Mouse (Mus musculus) liver, embryonic 15.5 days (tissue): ENCODE data around the gene Cmc1. TPM values are rescaled to one million over a fixed set of nuclear protein-coding genes. Genes with fewer than 3 reads are reported as not detected.

Source experiments
- ATAC-seq: fragments of 200-750 bp; cut with Nextera tagmentation; 2 replicates; pipeline ENCODE4 v1.8.0; 2017; ENCODE audit warnings: moderate number of reproducible peaks, mild to moderate bottlenecking, moderate library complexity; ENCODE audit not compliant: insufficient read depth
- H3K27ac ChIP-seq: fragments of 300-500 bp; sonication (generic); replicated peaks from 2 replicates; pipeline ENCODE4 v1.5.1; 2015; ENCODE audit warnings: mild to moderate bottlenecking, inconsistent platforms
- H3K27me3 ChIP-seq: fragments of 300-500 bp; sonication (generic); 2 replicates; pipeline ENCODE4 v1.6.1; 2015; ENCODE audit warnings: mild to moderate bottlenecking, inconsistent platforms
- H3K36me3 ChIP-seq: fragments of 300-500 bp; sonication (generic); replicated peaks from 2 replicates; pipeline ENCODE4 v1.6.1; 2015; ENCODE audit warnings: moderate library complexity, mild to moderate bottlenecking, inconsistent platforms
- H3K4me1 ChIP-seq: fragments of 300-500 bp; sonication (generic); replicated peaks from 2 replicates; pipeline ENCODE4 v1.6.1; 2015; ENCODE audit warnings: inconsistent platforms
- H3K4me2 ChIP-seq: fragments of 300-500 bp; sonication (generic); 2 replicates; pipeline ENCODE4 v1.6.1; 2015; ENCODE audit warnings: moderate library complexity, mild to moderate bottlenecking, inconsistent platforms
- H3K4me3 ChIP-seq: fragments of 300-500 bp; sonication (generic); replicated peaks from 2 replicates; pipeline ENCODE4 v1.5.1; 2015; ENCODE audit warnings: mild to moderate bottlenecking, inconsistent platforms
- H3K9ac ChIP-seq: fragments of 300-500 bp; sonication (generic); 2 replicates; pipeline ENCODE4 v1.6.1; 2015; ENCODE audit warnings: moderate library complexity, mild to moderate bottlenecking, inconsistent platforms
- H3K9me3 ChIP-seq: fragments of 300-500 bp; sonication (generic); replicated peaks from 2 replicates; pipeline ENCODE4 v1.6.1; 2016; ENCODE audit warnings: inconsistent platforms
- WGBS: fragments of 180-500 bp; shearing (Covaris S2); methylation state at CpG from one replicate; pipeline ENCODE4 v1.1.7; 2015; ENCODE audit warnings: mixed read lengths; ENCODE audit not compliant: insufficient replicate concordance; 5-methylcytosine and 5-hydroxymethylcytosine counted together
- polyA plus RNA-seq: library from polyadenylated mRNA; unstranded; fragments of >200 nt; fragmentation: Nextera tagmentation; extraction: Ambion mirVana; gene quantifications from 2 replicates; pipeline ENCODE4 v1.2.1, GENCODE M21; 2015

Gene Cmc1
- polyA plus RNA-seq, 1 experiment from 2014 or later, result 17.5 TPM

DNA sequence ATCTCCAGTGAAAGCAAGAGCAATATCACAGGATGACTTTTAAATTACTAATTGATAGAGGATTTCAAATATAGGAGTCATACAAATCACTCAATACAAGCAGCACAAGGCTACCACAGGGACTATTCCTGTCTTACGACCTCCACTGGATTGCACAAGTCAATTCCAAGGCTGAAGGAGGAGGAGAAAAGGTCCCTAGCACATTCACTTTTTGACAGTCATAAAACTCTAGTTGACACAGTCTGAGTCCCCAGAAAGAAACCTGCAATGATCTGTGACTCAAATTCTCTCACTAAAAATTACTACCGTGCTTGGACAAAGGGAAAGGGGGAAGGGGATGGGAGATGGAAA is 39.6 kb downstream of the Cmc1 start:
- Histone ChIP-seq H3K27me3 (no peaks in the 10 kb centered on the region), H3K4me3 (no peak overlapping the region), H3K4me2 (no peak overlapping the region), H3K36me3 (no peaks in the 10 kb centered on the region), H3K4me1 (no peaks in the 10 kb centered on the region), H3K9ac (no peak overlapping the region), H3K9me3 (no peaks in the 10 kb centered on the region), H3K27ac (no peak overlapping the region)
- WGBS, result 72% methylated on average over 2 of the region's 2 CpGs
- no peak for ATAC-seq

DNA sequence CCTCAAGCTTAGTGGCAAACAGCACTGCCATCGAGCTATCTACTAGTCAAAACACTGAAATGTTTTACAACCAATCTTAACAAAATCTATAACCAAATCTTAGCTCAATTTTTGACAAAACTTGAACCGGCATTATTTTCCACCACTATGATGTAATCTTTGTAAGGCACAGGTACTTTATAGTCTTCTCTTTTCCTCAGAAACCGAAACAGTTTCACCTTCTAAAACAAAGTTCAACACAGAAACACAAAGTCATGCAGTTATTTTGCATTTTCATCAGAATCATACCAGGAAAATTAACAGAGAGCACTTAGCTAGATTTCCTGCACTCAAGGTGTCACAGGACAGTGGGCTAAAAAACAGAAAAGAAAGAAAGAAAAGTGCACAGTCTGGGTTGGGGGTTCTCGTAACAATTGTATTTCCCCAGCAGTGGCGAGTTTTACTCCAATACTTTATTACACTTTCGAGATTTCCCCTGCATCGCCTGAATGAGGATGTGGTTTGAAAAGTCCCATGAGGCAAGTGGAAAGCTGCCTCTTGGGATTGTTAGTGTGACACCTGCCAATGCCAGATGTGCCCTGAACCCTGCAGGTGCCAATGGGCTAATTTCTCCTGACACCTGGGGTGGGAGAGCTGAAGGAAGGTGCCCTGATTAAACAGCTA is 40.1 kb downstream of the Cmc1 start:
- H3K9me3 ChIP-seq, result no peaks in the 10 kb centered on the region
- WGBS, result 62% methylated on average over 7 of the region's 7 CpGs

DNA sequence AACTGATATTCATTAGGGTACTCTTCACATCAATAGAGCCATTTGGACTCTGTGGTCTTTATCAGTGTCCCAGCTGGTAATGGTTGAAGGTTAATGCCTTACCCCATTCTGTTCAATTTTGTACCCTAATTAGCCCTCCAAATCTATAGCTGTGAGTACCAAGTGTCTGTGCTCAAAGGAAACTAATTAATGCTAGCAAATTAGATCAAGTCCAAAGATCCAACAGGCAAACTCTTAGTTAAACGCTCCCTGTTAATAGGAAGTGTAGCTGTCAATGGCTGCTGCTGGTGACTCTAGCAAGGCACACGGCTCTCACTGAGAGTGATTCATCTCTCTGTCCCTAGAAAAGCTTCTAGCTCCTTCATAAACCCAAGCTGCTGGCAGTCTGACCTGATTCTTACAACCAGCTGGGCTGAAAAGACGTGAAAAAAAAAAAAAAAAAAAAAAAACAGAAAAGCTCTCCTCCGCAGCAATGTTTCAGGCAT is 41.4 kb downstream of the Cmc1 start:
- no peak overlapping the region for H3K4me2 ChIP-seq
- no peak for ATAC-seq

More for the DNA sequence above, 40.1 kb downstream of the Cmc1 start:
- no peak overlapping the region for H3K9ac ChIP-seq
- no peak overlapping the region for H3K4me3 ChIP-seq
- no peaks in the 10 kb centered on the region for H3K27me3 ChIP-seq
- no peak overlapping the region for H3K4me2 ChIP-seq
- H3K4me1 ChIP-seq, result no peaks in the 10 kb centered on the region
- no peak overlapping the region for H3K27ac ChIP-seq
- no peaks in the 10 kb centered on the region for H3K36me3 ChIP-seq
- ATAC-seq, result no peak

DNA sequence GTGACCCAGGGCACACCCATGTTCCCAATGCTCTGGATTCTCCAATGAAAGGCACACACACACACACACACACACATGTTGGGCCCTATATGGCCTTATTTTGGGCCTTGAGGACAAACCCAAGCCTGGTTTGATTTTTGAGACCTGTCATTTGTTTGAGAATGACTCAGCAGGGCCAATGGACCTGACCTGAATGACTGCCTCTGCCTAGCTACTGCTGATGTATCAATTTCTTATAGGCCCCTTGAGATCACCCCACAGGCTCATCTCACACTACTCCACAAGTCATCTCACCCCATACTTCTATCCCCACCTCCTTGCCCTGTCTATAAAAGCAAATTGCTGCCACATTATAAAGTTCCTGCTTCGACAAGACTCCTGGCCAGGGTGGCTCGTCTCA is 48.2 kb downstream of the Cmc1 start:
- WGBS, result 75% methylated on average over 2 of the region's 2 CpGs
- Histone ChIP-seq H3K9me3 (no peaks in the 10 kb centered on the region), H3K4me3 (no peak overlapping the region), H3K27me3 (no peaks in the 10 kb centered on the region), H3K27ac (no peak overlapping the region), H3K9ac (no peak overlapping the region), H3K36me3 (no peaks in the 10 kb centered on the region), H3K4me2 (no peak overlapping the region), H3K4me1 (no peaks in the 10 kb centered on the region)
- ATAC-seq, result no peak

More for the DNA sequence above, 41.4 kb downstream of the Cmc1 start:
- Histone ChIP-seq H3K9ac (no peak overlapping the region), H3K36me3 (no peaks in the 10 kb centered on the region), H3K9me3 (no peaks in the 10 kb centered on the region), H3K4me3 (no peak overlapping the region), H3K4me1 (no peaks in the 10 kb centered on the region), H3K27me3 (no peaks in the 10 kb centered on the region), H3K27ac (no peak overlapping the region)
- WGBS, result 71% methylated on average over 4 of the region's 4 CpGs

DNA sequence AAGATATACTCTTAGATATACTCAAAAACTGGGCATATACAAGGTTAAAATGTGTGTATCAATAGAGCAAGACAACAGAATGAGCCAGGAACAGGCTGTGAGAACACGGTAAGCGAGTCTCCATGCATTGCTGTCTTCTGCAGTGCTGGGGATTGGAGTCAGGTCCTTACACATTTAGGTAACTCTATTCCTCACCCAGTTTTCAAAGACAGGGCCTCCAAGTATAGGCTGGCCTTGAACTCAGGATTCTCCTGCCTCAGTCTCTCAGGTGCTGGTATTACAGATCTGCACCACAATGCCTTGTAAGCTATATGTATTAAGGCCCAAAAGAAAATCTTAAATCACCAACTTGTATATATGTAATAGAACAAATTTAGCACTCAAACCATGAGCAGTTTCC is 49.5 kb downstream of the Cmc1 start:
- H3K4me1 ChIP-seq, result no peaks in the 10 kb centered on the region
- H3K4me3 ChIP-seq, result no peak overlapping the region
- H3K36me3 ChIP-seq, result no peaks in the 10 kb centered on the region
- no peak for ATAC-seq
- 75% methylated on average over 2 of the region's 2 CpGs for WGBS
- no peak overlapping the region for H3K27ac ChIP-seq
- H3K9ac ChIP-seq, result no peak overlapping the region
- H3K27me3 ChIP-seq, result no peaks in the 10 kb centered on the region
- no peak overlapping the region for H3K4me2 ChIP-seq
- no peaks in the 10 kb centered on the region for H3K9me3 ChIP-seq

DNA sequence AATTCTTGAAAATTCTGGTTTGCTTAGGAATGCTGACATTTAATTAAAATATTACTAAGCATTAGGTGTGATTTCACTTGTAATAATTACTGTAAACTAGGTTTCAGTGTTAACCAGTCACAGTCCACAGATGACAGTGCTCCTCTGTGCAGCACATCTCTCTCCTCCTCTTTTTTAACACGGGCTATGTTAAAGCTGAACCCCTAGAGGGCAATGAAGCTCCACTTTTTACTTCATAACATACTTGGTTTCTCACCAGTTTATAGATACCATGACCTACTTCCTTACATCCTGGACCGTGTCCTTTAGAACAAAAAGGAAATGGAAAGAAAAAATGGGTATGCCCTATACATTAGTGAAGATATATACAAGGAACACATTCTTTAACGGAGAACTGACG is 50.6 kb downstream of the Cmc1 start:
- Histone ChIP-seq H3K27me3 (no peaks in the 10 kb centered on the region), H3K9ac (no peak overlapping the region), H3K27ac (no peak overlapping the region), H3K4me3 (no peak overlapping the region), H3K36me3 (no peaks in the 10 kb centered on the region), H3K4me2 (no peak overlapping the region), H3K9me3 (no peaks in the 10 kb centered on the region), H3K4me1 (no peaks in the 10 kb centered on the region)
- 45% methylated on average over 4 of the region's 4 CpGs for WGBS
- ATAC-seq, result no peak

DNA sequence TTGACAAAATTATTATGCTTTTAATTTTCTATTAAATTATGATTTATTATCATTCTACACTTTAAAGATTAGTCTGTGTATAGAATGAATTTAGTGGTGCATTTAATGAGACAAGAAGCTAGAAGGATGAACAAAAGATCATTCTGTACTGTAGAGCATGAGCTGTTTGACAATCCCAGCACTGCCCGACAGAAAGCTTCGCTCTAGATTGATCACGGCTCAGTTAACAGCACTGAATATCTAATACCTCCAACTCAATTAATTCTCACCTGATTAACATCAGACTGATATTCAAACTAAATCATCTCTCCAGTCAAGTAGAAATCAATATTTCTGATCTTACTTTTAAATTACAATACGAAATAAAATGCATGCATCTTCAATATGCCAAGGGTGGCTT is 66.1 kb downstream of the Cmc1 start:
- no peak overlapping the region for H3K4me2 ChIP-seq
- H3K4me1 ChIP-seq, result peaks cover 4% of the 10 kb centered on the region; the same call in 1 of the 2 replicates

DNA sequence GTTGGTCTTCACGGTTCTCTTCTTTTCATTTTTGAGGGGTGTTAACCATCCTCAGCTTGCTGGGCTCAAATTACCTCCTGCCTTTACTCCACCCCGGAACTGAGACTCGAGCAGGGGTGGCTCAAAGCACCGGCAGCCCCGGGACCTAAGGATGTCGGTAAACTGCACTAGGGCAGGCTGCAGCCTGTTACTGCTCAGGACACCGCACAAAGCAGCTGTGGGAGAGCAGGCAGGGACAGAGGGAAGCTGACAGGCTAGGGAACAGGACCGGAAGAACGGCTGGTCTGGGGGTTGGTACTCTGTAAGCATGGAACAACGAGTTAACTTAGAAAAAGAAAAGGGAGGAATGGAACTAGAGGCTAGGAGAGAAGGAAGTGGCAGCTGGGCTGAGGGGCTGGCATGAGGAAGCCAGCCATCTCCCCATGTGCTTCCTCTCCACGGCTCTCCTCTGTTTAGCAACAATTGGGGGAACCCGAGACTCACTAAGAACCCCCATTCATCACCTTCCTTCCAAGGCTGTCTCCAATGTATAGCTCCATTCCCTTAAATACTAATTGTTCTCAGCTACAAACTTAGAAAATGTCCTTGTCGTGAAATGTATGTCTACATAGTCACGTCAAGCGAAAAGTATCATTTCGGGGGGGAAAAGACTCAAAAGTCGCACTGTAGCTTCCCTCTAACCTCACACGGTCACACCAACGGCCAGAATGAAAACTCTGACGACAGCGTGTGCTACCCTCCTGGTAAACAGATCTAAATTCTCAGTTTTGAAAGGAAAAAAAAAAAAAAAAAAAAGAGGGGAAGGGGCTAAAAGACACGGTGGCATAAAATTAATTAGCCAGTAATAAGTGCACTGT is 67.2 kb downstream of the Cmc1 start:
- Histone ChIP-seq H3K27ac (no peak overlapping the region), H3K36me3 (no peaks in the 10 kb centered on the region), H3K9ac (0 out of 2 replicates have a peak overlapping the region, but pooled peaks have one; percentile 15), H3K4me2 (peak overlapping the region; percentile 58), H3K4me3 (peak overlapping the region; percentile 35), H3K27me3 (no peaks in the 10 kb centered on the region), H3K4me1 (peaks cover 4% of the 10 kb centered on the region; the same call in 1 of the 2 replicates), H3K9me3 (no peaks in the 10 kb centered on the region)
- WGBS, result 9% methylated on average over 22 of the region's 22 CpGs
- peak; percentile 34 for ATAC-seq

More for the DNA sequence above, 66.1 kb downstream of the Cmc1 start:
- Histone ChIP-seq H3K9me3 (no peaks in the 10 kb centered on the region), H3K27me3 (no peaks in the 10 kb centered on the region), H3K4me3 (no peak overlapping the region), H3K36me3 (no peaks in the 10 kb centered on the region), H3K9ac (no peak overlapping the region), H3K27ac (no peak overlapping the region)
- ATAC-seq, result no peak
- WGBS, result 84% methylated on average over 4 of the region's 4 CpGs

DNA sequence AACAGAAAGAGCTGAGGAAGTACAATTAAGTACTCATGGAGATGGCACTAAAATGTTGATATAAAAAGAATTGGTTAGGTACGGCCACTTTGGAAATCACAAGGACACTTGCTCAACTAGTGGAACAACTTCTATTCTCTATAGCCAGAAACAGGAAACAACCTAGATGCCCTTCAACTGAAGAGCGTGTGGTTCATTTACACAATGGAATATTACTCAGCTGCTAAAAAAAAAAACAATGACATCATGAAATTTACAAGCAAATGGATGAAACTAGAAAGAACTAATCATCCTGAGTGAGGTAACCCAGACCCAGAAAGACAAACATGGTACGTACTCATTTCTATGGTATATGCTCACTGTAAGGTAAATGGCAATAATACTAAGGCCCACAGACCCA is 76.6 kb downstream of the Cmc1 start:
- H3K4me3 ChIP-seq, result no peak overlapping the region
- H3K4me1 ChIP-seq, result peaks cover 24% of the 10 kb centered on the region
- no peaks in the 10 kb centered on the region for H3K9me3 ChIP-seq
- H3K9ac ChIP-seq, result no peak overlapping the region
- 84% methylated on average over 3 of the region's 3 CpGs for WGBS
- H3K27me3 ChIP-seq, result no peaks in the 10 kb centered on the region
- H3K4me2 ChIP-seq, result no peak overlapping the region
- H3K36me3 ChIP-seq, result peaks cover 14% of the 10 kb centered on the region
- no peak for ATAC-seq
- H3K27ac ChIP-seq, result no peak overlapping the region

DNA sequence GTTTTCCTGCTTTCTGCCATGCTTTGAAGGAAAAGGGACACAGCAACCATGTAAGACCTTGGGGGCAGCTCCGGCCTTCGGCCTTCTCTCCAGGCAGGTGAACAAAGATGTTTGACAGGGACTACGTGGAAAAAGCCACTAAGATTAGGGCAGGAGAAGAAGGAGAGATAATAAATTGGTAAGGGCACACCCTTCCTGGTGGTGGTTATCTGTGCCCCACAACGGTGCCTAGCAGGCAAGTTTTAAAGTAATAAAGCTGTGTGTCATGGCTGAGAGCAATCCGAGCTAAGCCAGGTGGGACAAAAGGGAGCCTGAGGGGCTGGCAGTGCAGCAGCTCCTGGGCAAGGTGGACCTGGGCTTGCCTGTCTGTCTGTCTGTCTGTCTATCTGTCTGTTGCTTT is 77.9 kb downstream of the Cmc1 start:
- H3K9me3 ChIP-seq, result no peaks in the 10 kb centered on the region
- H3K4me2 ChIP-seq, result peak overlapping the region; percentile 56
- peak; percentile 88 for ATAC-seq
- H3K4me3 ChIP-seq, result no peak overlapping the region; the same call in 1 of the 2 replicates
- H3K9ac ChIP-seq, result no peak overlapping the region
- peak overlapping the region; percentile 59 for H3K27ac ChIP-seq
- H3K4me1 ChIP-seq, result peaks cover 24% of the 10 kb centered on the region
- 15% methylated on average over 5 of the region's 5 CpGs for WGBS
- H3K27me3 ChIP-seq, result no peaks in the 10 kb centered on the region
- H3K36me3 ChIP-seq, result peaks cover 18% of the 10 kb centered on the region

DNA sequence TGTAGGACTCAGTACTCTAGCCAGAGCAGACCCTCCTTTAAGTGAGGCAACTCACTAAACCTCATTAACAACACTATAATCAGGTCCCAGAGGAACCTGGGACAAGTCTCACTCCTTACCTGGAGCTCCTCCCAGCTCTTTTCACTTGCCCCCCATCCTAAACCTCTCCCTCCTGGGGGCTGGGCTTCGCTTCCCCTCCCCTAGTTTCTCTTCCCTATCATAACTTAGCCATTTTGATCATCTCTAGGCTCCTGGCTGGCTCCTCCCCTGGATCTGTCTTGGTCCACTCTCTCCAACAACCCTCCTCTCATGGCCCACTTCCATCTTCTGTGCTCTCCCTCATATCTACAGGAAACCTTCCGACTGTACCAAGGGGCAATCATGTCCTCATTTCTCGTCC is 78.6 kb downstream of the Cmc1 start:
- Histone ChIP-seq H3K9me3 (no peaks in the 10 kb centered on the region), H3K4me2 (no peak overlapping the region), H3K9ac (no peak overlapping the region), H3K4me3 (no peak overlapping the region), H3K36me3 (peaks cover 22% of the 10 kb centered on the region), H3K27me3 (no peaks in the 10 kb centered on the region), H3K27ac (no peak overlapping the region), H3K4me1 (peaks cover 24% of the 10 kb centered on the region)
- WGBS, result 63% methylated on average over 3 of the region's 3 CpGs
- ATAC-seq, result no peak
